Mouse (Mus musculus): ENCODE measurements around the gene Mast4.
A peak's percentile ranks its signal among the peaks of the same experiment; 100 is the strongest.

The Mast4 gene

GRCm38 (mm10) chr13:102774786-102775201 lies 559.5 kb downstream of the Mast4 start:
- DNase-seq: peak; percentile 37

- DNase-seq: no peak
Observed at GRCm38 (mm10) chr13:102773169-102773568, 561.1 kb downstream of the Mast4 start.

- peak; percentile 78 for DNase-seq
Observed at GRCm38 (mm10) chr13:102770194-102770593, 564.1 kb downstream of the Mast4 start.

GRCm38 (mm10) chr13:102768512-102768911 lies 565.8 kb downstream of the Mast4 start:
- DNase-seq: no peak

GRCm38 (mm10) chr13:102767110-102767509 lies 567.2 kb downstream of the Mast4 start:
- DNase-seq: no peak

- DNase-seq: no peak
Observed at GRCm38 (mm10) chr13:102765216-102765615, 569.1 kb downstream of the Mast4 start.

GRCm38 (mm10) chr13:102764218-102764617 lies 570.1 kb downstream of the Mast4 start:
- DNase-seq: no peak

GRCm38 (mm10) chr13:102762203-102762602 lies 572.1 kb downstream of the Mast4 start:
- DNase-seq: no peak

GRCm38 (mm10) chr13:102761410-102761809 lies 572.9 kb downstream of the Mast4 start:
- no peak for DNase-seq

- no peak for DNase-seq
Observed at GRCm38 (mm10) chr13:102758021-102758420, 576.3 kb downstream of the Mast4 start.

GRCm38 (mm10) chr13:102756071-102756470 lies 578.2 kb downstream of the Mast4 start:
- no peak for DNase-seq

- DNase-seq: no peak
Observed at GRCm38 (mm10) chr13:102755124-102755523, 579.2 kb downstream of the Mast4 start.

GRCm38 (mm10) chr13:102753714-102754556 lies 580.4 kb downstream of the Mast4 start:
- no peak for DNase-seq

GRCm38 (mm10) chr13:102749891-102750290 lies 584.4 kb downstream of the Mast4 start:
- DNase-seq: no peak

GRCm38 (mm10) chr13:102749194-102749593 lies 585.1 kb downstream of the Mast4 start:
- DNase-seq: no peak

GRCm38 (mm10) chr13:102746803-102747561 lies 587.3 kb downstream of the Mast4 start:
- DNase-seq: peak; percentile 51

- DNase-seq: no peak
Observed at GRCm38 (mm10) chr13:102745626-102746342, 588.5 kb downstream of the Mast4 start.

GRCm38 (mm10) chr13:102745270-102745600 lies 589.1 kb downstream of the Mast4 start:
- no peak for DNase-seq

GRCm38 (mm10) chr13:102744481-102745269 lies 589.6 kb downstream of the Mast4 start:
- peak; percentile 76 for DNase-seq

- no peak for DNase-seq
Observed at GRCm38 (mm10) chr13:102739720-102740535, 594.4 kb downstream of the Mast4 start.

- DNase-seq: no peak
Observed at GRCm38 (mm10) chr13:102737811-102738210, 596.5 kb downstream of the Mast4 start.

- no peak for DNase-seq
Observed at GRCm38 (mm10) chr13:102733063-102733462, 601.2 kb downstream of the Mast4 start.

Data from lung, postnatal 36 days (tissue).